In genomic region chr2:153333822-153334232, GRCm38 (mm10) we compare ENCODE assay signal across 11 mouse cellular contexts. TPM values are rescaled to one million over a fixed set of nuclear protein-coding genes. Genes with fewer than 3 reads are reported as not detected.
DNase-seq lines count a peak whose midpoint lies in the region; TF ChIP-seq lines count a peak whose summit lies in the region.
"Had no signal": no experiment of that assay in that cellular context is flagged by ENCODE, and none has a peak within 500 bp of the region (broad histone marks: within the 10 kb centered on the region; RNA-seq: fewer than 3 reads in every experiment).

No protein-coding gene starts in this region.

- H3K27ac ChIP-seq in liver, adult 2 months (replicated peaks; ENCODE audit: insufficient read depth, low read depth, low read length), result no peak overlapping the region
- no peak overlapping the region for H3K27ac ChIP-seq in left cerebral cortex, adult 2 months
- H3K27ac ChIP-seq: neural tube, embryonic 12.5 days had no signal

- no peak overlapping the region for H3K4me3 ChIP-seq in liver, adult 2 months (ENCODE audit: insufficient read depth, low read depth, low read length)
- no peak overlapping the region for H3K4me3 ChIP-seq in left cerebral cortex, adult 2 months
- H3K4me3 ChIP-seq: neural tube, embryonic 12.5 days had no signal

- peak; percentile 43 for TF ChIP-seq CTCF in liver, adult 2 months (IDR thresholded peaks at IDR 0.05; ENCODE audit: low read depth, low read length)
- no peak; the same call in 1 of the 2 replicates for TF ChIP-seq CTCF in left cerebral cortex, adult 2 months (IDR thresholded peaks at IDR 0.05)

- no peaks in the 10 kb centered on the region for H3K27me3 ChIP-seq in liver, adult 2 months (ENCODE audit: control insufficient read depth, insufficient read depth, low read length)
- H3K27me3 ChIP-seq: neural tube, embryonic 12.5 days had no signal

- intact Hi-C loops in left cerebral cortex, adult 2 months (cut with DNase I), result no loop called here

- no peak for TF ChIP-seq POLR2A in liver, adult 2 months (IDR thresholded peaks at IDR 0.05; ENCODE audit: extremely low read depth, insufficient read depth, low read length)

- no peaks in the 10 kb centered on the region for H3K4me1 ChIP-seq in liver, adult 2 months (ENCODE audit: control insufficient read depth, insufficient read depth, low read length)
- H3K4me1 ChIP-seq: neural tube, embryonic 12.5 days had no signal

- peak; percentile 57 for DNase-seq in liver, adult 2 months (ENCODE audit: extremely low read depth, low read depth, low spot score)
- DNase-seq in liver, result no peak
- DNase-seq in kidney, postnatal 14 days, result peak; percentile 69
- DNase-seq in lung, postnatal 14 days, result peak; percentile 52
- DNase-seq in thymus, postnatal 25 days, result peak; percentile 56
- DNase-seq in layer of hippocampus, postnatal 25 days (ENCODE audit: extremely low spot score in 1 of 2, low spot score in 1 of 2), result no peak
- no peak for DNase-seq in testis, postnatal 14 days (ENCODE audit: low spot score)
- no peak for DNase-seq in left cerebral cortex, adult 2 months (ENCODE audit: extremely low spot score in 1 of 2, low spot score in 2 of 2)
- DNase-seq: adrenal gland, adult 2 months; embryo, embryonic 11 days had no signal

- 41% methylated on average over 6 of the region's 6 CpGs for WGBS in liver, adult 2 months

- H3K79me2 ChIP-seq in liver, adult 2 months (ENCODE audit: control insufficient read depth, insufficient read depth, low read length), result no peaks in the 10 kb centered on the region

- no peak overlapping the region for H3K9ac ChIP-seq in liver, adult 2 months (ENCODE audit: low read depth, low read length)
- H3K9ac ChIP-seq: neural tube, embryonic 12.5 days had no signal

- no peaks in the 10 kb centered on the region; the same call in 1 of the 2 replicates for H3K36me3 ChIP-seq in liver, adult 2 months (ENCODE audit: control insufficient read depth, insufficient read depth, low read length)

RNA-seq across cellular contexts. Expression of gene Asxl1, which starts 11.8 kb away (rescaled TPM):
- 6.2 and 8.9 TPM in 2 replicates for total RNA-seq in liver, adult 2 months (2014; rRNA removed)
- polyA plus RNA-seq in liver, adult 2 months (2012; rRNA removed), result 3.3 and 4.7 TPM in 2 replicates
- 10 to 100 TPM; 31.6 to 34.0 TPM for total RNA-seq in layer of hippocampus, postnatal 25 days (2021)
- 10 to 100 TPM; 35.6 to 38.9 TPM for total RNA-seq in left cerebral cortex, adult 2 months (2021)

RNA-seq across cellular contexts. Expression of gene Kif3b, which starts 42.6 kb away (rescaled TPM):
- 5.4 and 5.6 TPM in 2 replicates for total RNA-seq in liver, adult 2 months (2014; rRNA removed)
- 2.8 and 2.9 TPM in 2 replicates for polyA plus RNA-seq in liver, adult 2 months (2012; rRNA removed)
- total RNA-seq in layer of hippocampus, postnatal 25 days (2021), result 10 to 100 TPM; 55.1 to 56.1 TPM
- 10 to 100 TPM; 55.7 to 57.3 TPM for total RNA-seq in left cerebral cortex, adult 2 months (2021)

Comparison
In these comparisons a context has a peak if more than half of its experiments do, and no peak if none do; other contexts are left out.
1. DNase-seq: peak in liver, adult 2 months (single experiment), kidney, postnatal 14 days (single experiment), lung, postnatal 14 days (single experiment) and thymus, postnatal 25 days (single experiment); none in liver (single experiment), layer of hippocampus, postnatal 25 days (0 of 2), testis, postnatal 14 days (single experiment) and left cerebral cortex, adult 2 months (0 of 2).